Mouse (Mus musculus): Measurements from ENCODE around the gene Ift52. TPM values are rescaled to one million over a fixed set of nuclear protein-coding genes. Genes with fewer than 3 reads are reported as not detected.
"Not testable (repeated sequence)": the region's sequence is repeated elsewhere in the genome, so short reads cannot be mapped to it uniquely, and the experiment has no call there.

The Ift52 gene
- total RNA-seq, 2 experiments from 2014 or later, result 28.6 to 30.8 TPM

DNA sequence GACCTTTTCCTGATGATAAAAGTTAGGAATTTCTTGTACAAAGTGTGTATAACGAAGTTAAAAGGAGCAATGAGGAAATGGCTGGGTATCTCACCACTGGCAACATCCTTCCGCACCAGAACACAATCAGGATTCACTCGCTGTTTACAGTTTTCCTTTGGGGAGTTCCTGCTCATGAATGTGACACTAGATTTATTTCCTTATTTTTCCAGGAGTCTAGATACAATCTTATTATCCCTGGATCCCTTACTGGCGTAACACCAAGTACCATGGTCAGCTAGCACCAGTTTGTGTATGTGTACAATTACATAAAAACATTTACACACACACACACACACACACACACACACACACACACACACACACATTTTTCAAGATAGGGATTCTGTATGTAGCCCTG lies 9.9 kb upstream of the Ift52 start:
- DNase-seq (ENCODE audit: extremely low spot score in 1 of 2, low spot score in 1 of 2), result no peak

GRCm38 (mm10) chr2:163031289-163031688 lies 14.1 kb downstream of the Ift52 start:
- DNase-seq (ENCODE audit: extremely low spot score in 1 of 2, low spot score in 1 of 2), result no peak

GRCm38 (mm10) chr2:163031757-163032156 lies 14.6 kb downstream of the Ift52 start:
- DNase-seq (ENCODE audit: extremely low spot score in 1 of 2, low spot score in 1 of 2), result no peak

- DNase-seq (ENCODE audit: extremely low spot score in 1 of 2, low spot score in 1 of 2), result no peak
Observed at GRCm38 (mm10) chr2:163032622-163033021, 15.5 kb downstream of the Ift52 start.

GRCm38 (mm10) chr2:163039940-163040339 lies 22.8 kb downstream of the Ift52 start:
- DNase-seq (ENCODE audit: extremely low spot score in 1 of 2, low spot score in 1 of 2), result no peak

DNA sequence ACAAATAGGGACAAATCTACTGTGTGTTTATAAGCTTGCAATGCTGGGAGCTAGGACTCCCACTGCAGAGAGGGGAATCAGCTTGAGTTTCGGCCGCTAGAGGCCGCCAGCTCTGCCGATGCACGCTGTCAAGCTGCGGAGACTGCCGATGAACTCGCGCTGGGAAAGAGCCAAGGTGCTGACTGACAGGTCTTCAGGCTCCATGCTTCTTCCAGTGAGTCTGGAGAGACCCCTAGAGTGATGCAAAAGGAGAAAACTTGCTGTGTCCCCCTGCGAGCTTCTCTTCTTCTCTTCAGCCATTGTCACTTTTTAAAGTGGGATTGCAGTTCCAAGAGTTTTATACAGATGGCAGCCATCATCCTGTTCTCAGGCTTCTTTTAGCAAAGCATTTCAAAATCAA lies 31.0 kb downstream of the Ift52 start:
- peak; percentile 62 to 78 for DNase-seq (ENCODE audit: extremely low spot score in 1 of 2, low spot score in 1 of 2)

GRCm38 (mm10) chr2:163049116-163049515 lies 32.0 kb downstream of the Ift52 start:
- no peak for DNase-seq (ENCODE audit: extremely low spot score in 1 of 2, low spot score in 1 of 2)

GRCm38 (mm10) chr2:163051691-163052090 lies 34.5 kb downstream of the Ift52 start:
- no peak for DNase-seq (ENCODE audit: extremely low spot score in 1 of 2, low spot score in 1 of 2)

DNA sequence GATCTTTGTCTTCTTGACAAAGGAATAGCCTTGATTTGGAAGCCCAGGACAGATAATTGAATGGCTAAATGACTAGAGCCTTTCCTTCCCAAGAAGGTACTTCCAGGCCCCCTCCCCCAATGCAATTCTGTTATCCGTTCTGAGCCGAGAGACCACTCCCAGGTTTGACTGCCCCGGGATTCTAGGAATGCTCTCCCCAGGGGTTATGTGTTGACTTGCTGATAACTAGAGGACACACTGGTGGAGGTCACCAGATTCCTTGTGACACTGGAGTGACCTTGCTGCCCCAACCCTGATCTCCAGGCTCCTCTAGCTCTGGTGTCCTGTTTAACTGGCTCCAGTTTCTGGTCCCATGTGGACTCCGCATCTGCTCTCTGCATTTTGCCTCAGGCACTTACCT lies 34.9 kb downstream of the Ift52 start:
- no peak for DNase-seq (ENCODE audit: extremely low spot score in 1 of 2, low spot score in 1 of 2)

DNA sequence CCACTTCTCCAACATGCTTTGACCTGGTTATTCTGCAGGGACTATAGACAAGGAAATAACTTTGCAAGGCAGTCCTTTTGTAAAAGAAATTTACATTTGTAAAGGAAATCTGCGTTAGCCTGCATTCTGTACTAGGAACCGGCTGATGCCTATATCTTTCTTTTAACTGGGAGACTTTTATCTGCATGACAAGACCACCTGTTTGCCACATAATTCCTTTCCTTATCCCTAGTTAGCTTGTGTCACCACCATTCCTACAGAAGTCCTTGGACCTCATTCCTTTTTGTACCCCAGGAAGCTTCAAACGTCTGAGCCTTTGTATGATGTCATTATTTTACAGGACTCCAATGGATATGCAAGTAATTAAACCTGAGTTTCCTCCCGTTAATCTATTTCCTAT lies 35.7 kb downstream of the Ift52 start:
- DNase-seq (ENCODE audit: extremely low spot score in 1 of 2, low spot score in 1 of 2), result no peak

GRCm38 (mm10) chr2:163054335-163054840 lies 37.2 kb downstream of the Ift52 start, which contains the start of gene Mybl2:
Gene Mybl2, plus strand, starts transcription at chr2:163054687.
- peak; percentile 72 for DNase-seq (ENCODE audit: extremely low spot score in 1 of 2, low spot score in 1 of 2)

DNA sequence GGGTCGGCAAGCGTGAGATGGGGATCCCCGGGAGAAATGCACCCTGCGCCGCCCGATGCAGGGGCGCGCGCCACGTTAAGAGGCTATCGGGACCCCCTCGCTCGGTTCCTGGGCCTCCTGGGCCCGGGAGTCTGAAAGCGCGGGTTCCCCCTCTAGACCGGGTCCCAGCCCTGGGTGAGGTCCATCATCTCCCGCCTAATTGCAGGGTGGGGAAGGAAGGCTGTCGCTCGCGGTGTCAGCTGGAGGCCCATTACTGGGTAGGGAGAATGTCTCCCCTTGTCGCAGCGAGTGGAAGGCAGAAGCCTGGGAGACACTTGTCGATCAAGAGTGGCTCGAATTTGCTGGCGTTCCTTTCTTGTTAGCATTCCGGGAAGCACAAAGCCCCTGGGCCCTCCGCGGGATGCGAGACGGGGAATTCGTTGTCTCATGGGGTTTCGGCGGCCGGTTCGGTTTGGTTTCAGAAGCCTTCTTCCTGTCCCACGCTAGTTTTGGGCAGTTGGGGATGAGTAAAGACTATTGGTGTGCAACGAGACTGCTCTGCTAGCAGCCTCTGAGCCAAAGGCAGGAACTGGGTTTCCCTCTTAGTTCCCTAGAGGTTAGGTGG lies 37.8 kb downstream of the Ift52 start:
- DNase-seq (ENCODE audit: extremely low spot score in 1 of 2, low spot score in 1 of 2), result no peak

DNA sequence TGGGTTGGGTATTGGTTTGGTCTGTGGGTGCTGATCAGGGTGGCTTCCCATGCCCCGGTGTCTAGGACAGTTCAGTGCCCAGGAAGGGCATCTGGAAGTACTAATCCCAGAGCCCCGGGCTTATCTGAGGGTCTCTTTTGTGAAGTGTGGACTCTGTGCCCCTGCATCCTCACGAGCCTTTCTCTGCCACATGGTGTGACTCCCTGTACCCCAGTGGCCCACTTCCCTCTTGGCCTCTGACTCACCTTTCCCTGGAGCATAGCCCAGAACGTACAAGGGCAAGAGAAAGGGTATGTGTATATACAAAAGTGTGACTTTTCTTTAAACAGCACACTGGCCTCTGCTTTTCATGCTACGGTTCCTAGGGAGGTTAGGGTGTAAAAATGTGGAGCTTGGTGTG lies 38.6 kb downstream of the Ift52 start:
- DNase-seq (ENCODE audit: extremely low spot score in 1 of 2, low spot score in 1 of 2), result no peak

GRCm38 (mm10) chr2:163056584-163056983 lies 39.4 kb downstream of the Ift52 start:
- DNase-seq (ENCODE audit: extremely low spot score in 1 of 2, low spot score in 1 of 2), result no peak

DNA sequence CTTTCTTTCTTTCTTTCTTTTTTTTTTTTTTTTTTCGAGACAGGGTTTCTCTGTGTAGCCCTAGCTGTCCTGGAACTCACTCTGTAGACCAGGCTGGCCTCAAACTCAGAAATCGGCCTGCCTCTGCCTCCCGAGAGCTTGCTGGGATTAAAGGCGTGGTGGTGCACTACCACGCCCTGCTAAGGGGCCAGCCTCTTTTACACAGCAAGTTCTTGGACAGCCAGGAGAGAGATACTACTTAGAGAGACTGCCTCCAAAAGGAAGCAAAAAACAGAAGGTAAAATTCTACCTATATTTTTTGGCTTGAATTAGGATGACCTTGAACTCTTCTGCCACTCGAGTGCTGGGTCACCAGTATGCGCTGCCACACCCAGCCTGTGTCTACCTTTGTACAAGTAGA lies 41.8 kb downstream of the Ift52 start:
- DNase-seq (ENCODE audit: extremely low spot score in 1 of 2, low spot score in 1 of 2), result not testable (repeated sequence)

GRCm38 (mm10) chr2:163060630-163061029 lies 43.5 kb downstream of the Ift52 start:
- DNase-seq (ENCODE audit: extremely low spot score in 1 of 2, low spot score in 1 of 2), result no peak

- no peak for DNase-seq (ENCODE audit: extremely low spot score in 1 of 2, low spot score in 1 of 2)
Observed at GRCm38 (mm10) chr2:163061203-163062118, 44.3 kb downstream of the Ift52 start.

DNA sequence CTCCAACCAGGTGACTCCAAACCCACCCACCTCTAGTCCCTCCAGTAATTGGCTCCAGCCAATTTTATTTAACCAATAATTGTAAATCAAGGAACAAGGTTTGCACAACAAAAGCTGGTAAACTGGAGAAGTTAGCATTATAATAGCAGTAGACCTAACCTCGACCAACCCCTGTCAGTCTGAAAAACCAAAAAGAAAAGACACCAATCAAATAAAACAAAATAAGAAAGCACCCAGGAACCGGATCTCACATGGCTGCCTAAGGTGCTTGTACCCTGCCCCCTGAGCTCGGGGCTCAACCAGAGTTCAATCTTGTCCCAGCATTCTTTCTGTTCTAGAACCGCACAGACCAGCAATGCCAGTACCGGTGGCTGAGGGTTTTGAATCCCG lies 45.0 kb downstream of the Ift52 start:
- DNase-seq (ENCODE audit: extremely low spot score in 1 of 2, low spot score in 1 of 2), result no peak

DNA sequence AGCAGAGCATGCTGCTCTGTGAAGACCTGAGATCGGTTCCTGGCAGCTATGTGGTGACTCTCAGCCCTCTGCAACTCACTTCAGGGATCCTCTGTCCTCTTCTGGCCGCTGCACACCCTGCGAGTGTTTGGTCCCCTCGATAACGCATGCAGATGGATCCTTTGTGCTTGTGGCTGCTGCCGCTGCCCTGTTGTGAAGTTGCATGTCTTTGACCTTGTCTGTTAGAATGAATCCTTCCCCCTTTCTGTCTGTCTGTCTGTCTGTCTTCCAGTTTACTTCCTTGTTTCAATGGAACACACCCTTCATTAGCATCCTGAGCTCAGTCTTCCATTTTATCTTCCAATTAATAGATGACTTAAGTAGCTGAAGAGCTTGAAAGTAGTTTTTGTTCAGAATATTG lies 49.2 kb downstream of the Ift52 start:
- no peak for DNase-seq (ENCODE audit: extremely low spot score in 1 of 2, low spot score in 1 of 2)

- DNase-seq (ENCODE audit: extremely low spot score in 1 of 2, low spot score in 1 of 2), result no peak
Observed at GRCm38 (mm10) chr2:163067233-163067632, 50.1 kb downstream of the Ift52 start.

DNA sequence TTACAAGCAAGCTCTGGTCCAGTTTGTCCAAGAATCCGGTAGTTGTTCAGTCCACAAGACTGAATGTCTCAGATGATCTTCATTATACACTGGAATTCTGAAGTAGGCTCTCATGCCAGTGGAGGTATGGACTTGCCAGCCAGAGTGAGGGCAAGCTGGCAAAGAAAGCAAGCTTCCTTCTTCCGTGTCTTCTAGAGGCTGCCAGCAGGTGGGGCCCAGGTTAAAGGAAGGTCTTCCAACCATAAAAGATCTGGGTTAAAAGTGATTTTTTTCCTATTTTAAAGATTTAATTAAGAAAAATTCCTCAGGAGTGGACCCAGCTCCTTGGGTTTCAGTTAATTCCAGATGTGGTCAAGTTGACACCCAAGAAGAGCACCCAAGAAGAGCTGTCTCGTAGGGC lies 53.1 kb downstream of the Ift52 start:
- DNase-seq (ENCODE audit: extremely low spot score in 1 of 2, low spot score in 1 of 2), result no peak

DNA sequence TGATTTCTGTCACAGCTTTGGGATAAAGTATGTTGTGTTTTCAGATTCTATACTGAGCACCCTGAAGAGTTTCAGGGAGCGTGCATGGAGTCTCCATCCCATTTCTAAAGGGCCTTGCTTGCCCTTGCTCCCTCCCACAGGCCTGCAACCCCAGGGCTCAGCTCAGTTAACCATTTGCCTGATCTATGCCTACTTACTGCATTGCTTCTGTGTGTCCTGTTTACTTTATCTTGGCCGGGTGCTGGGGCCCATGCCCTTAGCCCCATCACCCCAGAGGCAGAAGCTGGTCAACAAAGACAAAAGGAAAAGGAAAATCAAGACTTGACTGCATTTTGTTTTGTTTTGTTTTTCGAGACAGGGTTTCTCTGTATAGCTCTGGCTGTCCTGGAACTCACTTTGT lies 54.4 kb downstream of the Ift52 start:
- DNase-seq (ENCODE audit: extremely low spot score in 1 of 2, low spot score in 1 of 2), result no peak
